Mouse (Mus musculus) left cerebral cortex, adult 9 months (tissue): ENCODE results near the gene Man2c1.
A peak's percentile ranks its signal among the peaks of the same experiment; 100 is the strongest.

Source experiments
- DNase-seq, 2 experiments: peaks; one replicate each; pipeline ENCODE4 v3.0.0; 2022; ENCODE audit warnings: low spot score in 2 of 2

The Man2c1 gene

GRCm38 (mm10) chr9:57130577-57131433 is at the start of gene Man2c1:
Gene Man2c1 (plus strand): TSS chr9:57130690.
- DNase-seq = peak; percentile 88 to 95

GRCm38 (mm10) chr9:57082236-57082635 is 48.3 kb upstream of the Man2c1 start:
- DNase-seq = no peak

- no peak for DNase-seq
These were observed 13.2 kb upstream of the Man2c1 start for GRCm38 (mm10) chr9:57117261-57117755.

- no peak for DNase-seq
These were observed 849 bp upstream of the Man2c1 start for GRCm38 (mm10) chr9:57129641-57130040.

GRCm38 (mm10) chr9:57137246-57137645 is 6.8 kb downstream of the Man2c1 start:
- no peak for DNase-seq

- DNase-seq = no peak
These were observed 7.3 kb downstream of the Man2c1 start for GRCm38 (mm10) chr9:57137777-57138176.

- DNase-seq = no peak
These were observed 8.0 kb downstream of the Man2c1 start for GRCm38 (mm10) chr9:57138507-57138906.

GRCm38 (mm10) chr9:57139110-57139509 is 8.6 kb downstream of the Man2c1 start:
- DNase-seq = no peak

GRCm38 (mm10) chr9:57139571-57139970 is 9.1 kb downstream of the Man2c1 start:
- DNase-seq = no peak

- no peak for DNase-seq
These were observed 11.2 kb downstream of the Man2c1 start for GRCm38 (mm10) chr9:57141417-57142353.

GRCm38 (mm10) chr9:57143212-57143611 is 12.7 kb downstream of the Man2c1 start:
- no peak for DNase-seq

- no peak for DNase-seq
These were observed 14.3 kb downstream of the Man2c1 start for GRCm38 (mm10) chr9:57144830-57145229.

- DNase-seq = no peak
These were observed 16.1 kb downstream of the Man2c1 start for GRCm38 (mm10) chr9:57146451-57147066.

- DNase-seq = peak in 1 of 2 experiments; percentile 30
These were observed 17.0 kb downstream of the Man2c1 start for GRCm38 (mm10) chr9:57147205-57148143.

GRCm38 (mm10) chr9:57148144-57148878 is 17.8 kb downstream of the Man2c1 start, which contains the start of gene Neil1:
Gene Neil1 (minus strand): TSS chr9:57148305.
- DNase-seq = peak; percentile 93 to 96

GRCm38 (mm10) chr9:57149021-57149420 is 18.5 kb downstream of the Man2c1 start:
- DNase-seq = no peak

- no peak for DNase-seq
These were observed 19.7 kb downstream of the Man2c1 start for GRCm38 (mm10) chr9:57150192-57150591.

GRCm38 (mm10) chr9:57152331-57152730 is 21.8 kb downstream of the Man2c1 start:
- no peak for DNase-seq

GRCm38 (mm10) chr9:57156383-57156782 is 25.9 kb downstream of the Man2c1 start:
- DNase-seq = no peak

GRCm38 (mm10) chr9:57156823-57157222 is 26.3 kb downstream of the Man2c1 start:
- no peak for DNase-seq
